Mouse (Mus musculus): ENCODE measurements at regions not wholly inside any gene's neighbourhood (a gene's known extent, or its start where the extent isn't known, plus 50 kb on each side); places are given as distances from the start of the nearest gene placed in this dataset.

- DNase-seq (ENCODE audit: low spot score in 2 of 2) = no peak
Measured at GRCm38 (mm10) chr15:96119240-96119639, 168.1 kb upstream of the Arid2 start.

- DNase-seq (ENCODE audit: low spot score in 2 of 2) = no peak
Measured at GRCm38 (mm10) chr15:96124397-96124796, 162.9 kb upstream of the Arid2 start.

GRCm38 (mm10) chr15:96129699-96130098 is 157.6 kb upstream of the Arid2 start:
- no peak for DNase-seq (ENCODE audit: low spot score in 2 of 2)

- DNase-seq (ENCODE audit: low spot score in 2 of 2) = no peak
Measured at GRCm38 (mm10) chr15:96130531-96130930, 156.8 kb upstream of the Arid2 start.

GRCm38 (mm10) chr15:96131582-96132091 is 155.7 kb upstream of the Arid2 start:
- DNase-seq (ENCODE audit: low spot score in 2 of 2) = no peak

GRCm38 (mm10) chr15:96132636-96133035 is 154.7 kb upstream of the Arid2 start:
- DNase-seq (ENCODE audit: low spot score in 2 of 2) = peak; percentile 2 to 10

GRCm38 (mm10) chr15:96135250-96135731 is 152.0 kb upstream of the Arid2 start:
- no peak for DNase-seq (ENCODE audit: low spot score in 2 of 2)

GRCm38 (mm10) chr15:96135816-96136215 is 151.5 kb upstream of the Arid2 start:
- DNase-seq (ENCODE audit: low spot score in 2 of 2) = no peak

- DNase-seq (ENCODE audit: low spot score in 2 of 2) = no peak
Measured at GRCm38 (mm10) chr15:96137534-96137933, 149.8 kb upstream of the Arid2 start.

- no peak for DNase-seq (ENCODE audit: low spot score in 2 of 2)
Measured at GRCm38 (mm10) chr15:96137945-96138344, 149.4 kb upstream of the Arid2 start.

- no peak for DNase-seq (ENCODE audit: low spot score in 2 of 2)
Measured at GRCm38 (mm10) chr15:96153489-96153888, 133.8 kb upstream of the Arid2 start.

GRCm38 (mm10) chr15:96158321-96158720 is 129.0 kb upstream of the Arid2 start:
- DNase-seq (ENCODE audit: low spot score in 2 of 2) = no peak

GRCm38 (mm10) chr15:96164771-96165431 is 122.4 kb upstream of the Arid2 start:
- DNase-seq (ENCODE audit: low spot score in 2 of 2) = no peak

GRCm38 (mm10) chr15:96167256-96167655 is 120.1 kb upstream of the Arid2 start:
- no peak for DNase-seq (ENCODE audit: low spot score in 2 of 2)

GRCm38 (mm10) chr15:96169726-96170467 is 117.4 kb upstream of the Arid2 start:
- no peak for DNase-seq (ENCODE audit: low spot score in 2 of 2)

GRCm38 (mm10) chr15:96170986-96171769 is 116.1 kb upstream of the Arid2 start:
- no peak for DNase-seq (ENCODE audit: low spot score in 2 of 2)

GRCm38 (mm10) chr15:96177911-96178310 is 109.4 kb upstream of the Arid2 start:
- DNase-seq (ENCODE audit: low spot score in 2 of 2) = no peak

GRCm38 (mm10) chr15:96178374-96179109 is 108.8 kb upstream of the Arid2 start:
- no peak for DNase-seq (ENCODE audit: low spot score in 2 of 2)

GRCm38 (mm10) chr15:96179511-96179910 is 107.8 kb upstream of the Arid2 start:
- DNase-seq (ENCODE audit: low spot score in 2 of 2) = no peak

GRCm38 (mm10) chr15:96180036-96180435 is 107.3 kb upstream of the Arid2 start:
- peak; percentile 20 to 26 for DNase-seq (ENCODE audit: low spot score in 2 of 2)

- no peak for DNase-seq (ENCODE audit: low spot score in 2 of 2)
Measured at GRCm38 (mm10) chr15:96180977-96181376, 106.3 kb upstream of the Arid2 start.

Measured in heart, adult 9 months (tissue).